Mouse (Mus musculus) liver, adult 10 weeks (tissue): ENCODE data around the gene Dr1. TPM values are rescaled to one million over a fixed set of nuclear protein-coding genes. Genes with fewer than 3 reads are reported as not detected.

Experiments
- polyA plus RNA-seq: library from polyadenylated mRNA; stranded (reverse); fragments of 350-450 nt; fragmentation: Illumina TruSeq; extraction: RNeasy Lipid Tissue Mini Kit (QIAGEN cat#74804); gene quantifications from one replicate; pipeline ENCODE4 v1.2.3, GENCODE M21; 2014; ENCODE audit warnings: low read depth, low replicate concordance

Dr1 gene
- 44.4 TPM for polyA plus RNA-seq

DNA sequence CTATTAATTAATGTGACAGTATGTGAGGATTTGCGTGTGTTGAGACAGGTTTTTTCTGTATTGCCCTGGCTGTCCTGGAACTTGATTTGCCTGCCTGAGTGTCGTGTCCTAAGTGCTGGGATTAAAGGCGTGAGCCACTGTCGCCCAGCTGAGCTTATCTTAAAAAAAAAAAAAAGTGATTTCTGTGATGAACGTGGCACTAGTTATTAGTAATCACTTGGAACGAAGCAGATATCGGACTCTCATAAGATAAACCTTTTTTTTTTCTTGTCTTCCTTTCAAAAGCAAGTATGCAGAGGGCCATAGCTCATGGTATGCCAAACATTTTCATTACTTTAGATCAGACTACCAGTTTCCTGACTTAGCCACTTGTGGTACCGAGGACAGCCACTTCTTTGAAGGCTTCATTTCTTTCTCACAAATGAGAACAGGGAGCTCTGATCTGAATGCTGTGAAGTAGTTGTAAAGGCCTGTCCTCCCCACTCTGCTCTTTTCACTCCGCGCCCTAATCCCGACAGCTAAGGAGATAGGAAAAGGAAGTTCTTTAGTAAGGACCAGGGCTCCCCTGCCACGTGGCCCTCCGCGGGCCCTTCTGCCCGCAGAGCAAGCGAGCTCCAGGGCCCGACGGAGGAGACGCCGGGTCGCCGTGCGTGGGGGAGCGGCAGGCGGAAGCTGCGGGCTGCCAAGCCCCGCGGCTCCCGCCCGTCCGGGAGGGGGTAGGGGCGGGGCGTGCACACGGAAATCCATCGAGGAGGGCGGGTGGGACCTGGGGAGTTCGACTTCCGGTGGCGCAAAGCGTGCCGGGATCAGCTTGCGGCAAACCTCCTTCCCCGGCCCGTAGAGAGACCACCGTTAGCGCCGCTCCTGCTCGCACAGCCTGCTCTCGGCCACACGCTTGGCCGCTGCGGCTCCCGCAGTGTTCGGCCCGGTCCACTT lies at the start of gene Dr1:
Gene Dr1, plus strand, starts transcription at position 771 of the 936 bp plus-strand sequence.

DNA sequence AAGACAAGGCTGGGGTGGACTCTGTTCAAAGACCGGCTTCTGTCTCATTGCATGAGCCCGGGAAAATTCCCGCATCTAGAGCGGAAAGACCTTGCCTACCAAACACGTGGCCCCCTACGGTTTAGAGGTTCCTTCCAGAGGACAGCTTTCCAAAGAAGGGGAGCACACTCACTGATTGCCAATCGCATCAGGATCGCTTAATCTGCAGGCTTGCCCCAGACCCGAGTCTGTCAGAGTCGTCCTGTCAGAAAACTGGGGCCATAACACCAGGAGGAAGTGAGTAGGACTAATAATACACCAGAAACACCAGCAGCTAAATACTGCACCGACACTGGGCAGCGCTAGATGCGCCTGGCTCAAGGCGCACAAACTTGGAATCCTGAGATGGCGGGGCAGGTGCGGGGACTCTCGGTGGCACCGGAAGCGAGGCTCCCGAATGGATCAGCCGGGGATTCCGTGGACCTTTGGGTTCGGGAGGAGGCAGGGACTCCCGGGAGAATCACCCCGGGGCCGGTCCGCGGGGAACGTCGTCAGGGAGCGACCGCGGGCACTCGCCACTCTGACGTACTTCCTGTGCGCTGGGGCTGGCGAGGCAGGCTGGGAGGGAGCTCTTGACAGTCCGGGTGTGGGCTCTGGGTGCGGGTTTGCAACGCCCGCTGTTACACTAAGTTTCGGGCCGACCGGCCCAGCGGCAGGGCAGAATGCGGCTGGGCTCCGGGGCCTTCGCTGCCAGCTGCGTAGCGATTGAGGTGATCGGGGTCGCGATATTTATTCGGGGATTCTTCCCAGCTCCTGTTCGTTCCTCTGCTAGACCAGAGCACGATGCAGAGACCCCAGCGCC lies 43.7 kb downstream of the Dr1 start, which contains the start of gene Pigg:
Gene Pigg, plus strand, starts transcription at position 386 of the 841 bp plus-strand sequence.

Other genes starting within 250 kb of the Dr1 start
- gene Mtf2, start 203.2 kb upstream of the Dr1 start, polyA plus RNA-seq = 14.3 TPM
- 148 TPM for gene Tmed5, start 136.3 kb upstream of the Dr1 start, polyA plus RNA-seq
- 0.19 TPM for gene Ccdc18, start 136.0 kb upstream of the Dr1 start, polyA plus RNA-seq
- 10.3 TPM for gene Pigg, start 43.7 kb downstream of the Dr1 start, polyA plus RNA-seq
- gene Gm42517, start 99.0 kb downstream of the Dr1 start, polyA plus RNA-seq = not detected
- not detected for gene Pde6b, start 119.5 kb downstream of the Dr1 start, polyA plus RNA-seq
- gene Atp5k, start 165.6 kb downstream of the Dr1 start, polyA plus RNA-seq = 154 TPM
- gene Mfsd7a, start 180.0 kb downstream of the Dr1 start, polyA plus RNA-seq = 0.93 TPM
- 16.0 TPM for gene Pcgf3, start 192.3 kb downstream of the Dr1 start, polyA plus RNA-seq